Mouse (Mus musculus): Measurements from ENCODE around the gene Gria4. TPM values are rescaled to one million over a fixed set of nuclear protein-coding genes. Genes with fewer than 3 reads are reported as not detected.
A peak's percentile ranks its signal among the peaks of the same experiment; 100 is the strongest.
"Not testable (repeated sequence)": the region's sequence is repeated elsewhere in the genome, so short reads cannot be mapped to it uniquely, and the experiment has no call there.

The Gria4 gene
- polyA plus RNA-seq, 1 experiment from 2014 or later = 2.7 TPM

GRCm38 (mm10) chr9:4458193-4458592 lies 337.8 kb downstream of the Gria4 start:
- H3K9ac ChIP-seq (replicated peaks) = no peak overlapping the region
- H3K9me3 ChIP-seq = no peaks in the 10 kb centered on the region
- no peaks in the 10 kb centered on the region for H3K27me3 ChIP-seq
- no peaks in the 10 kb centered on the region for H3K36me3 ChIP-seq
- no peak overlapping the region for H3K27ac ChIP-seq
- no peak overlapping the region for H3K4me2 ChIP-seq
- no peaks in the 10 kb centered on the region for H3K4me1 ChIP-seq (replicated peaks)
- WGBS = 84% methylated on average over 1 of the region's 1 CpGs
- no peak overlapping the region for H3K4me3 ChIP-seq (replicated peaks)
- no peak for ATAC-seq (ENCODE audit: insufficient number of reproducible peaks, insufficient read depth, low FRiP score, low TSS enrichment, low read depth)

DNA sequence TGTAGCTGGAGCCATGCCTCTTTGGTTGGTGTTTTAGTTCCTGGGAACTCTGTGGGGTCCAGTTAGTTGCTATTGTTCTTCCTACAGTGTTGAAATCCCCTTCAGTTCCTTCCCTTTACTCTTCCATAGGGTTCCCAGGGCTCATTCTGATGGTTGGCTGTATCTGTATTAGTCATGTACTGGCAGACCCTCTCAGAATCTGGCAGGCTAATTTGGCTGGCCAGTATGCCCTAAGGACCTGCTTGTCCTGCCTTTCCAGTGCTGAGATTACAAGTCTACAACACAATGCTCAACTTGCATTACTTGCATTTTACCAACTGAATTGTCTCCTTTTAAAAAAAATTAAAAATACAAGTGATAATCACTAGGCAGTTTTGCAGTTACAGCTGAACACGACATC lies 338.4 kb downstream of the Gria4 start:
- WGBS = 88% methylated on average over 1 of the region's 1 CpGs
- Histone ChIP-seq H3K27me3 (no peaks in the 10 kb centered on the region), H3K9ac (replicated peaks) (no peak overlapping the region), H3K9me3 (no peaks in the 10 kb centered on the region), H3K4me1 (replicated peaks) (no peaks in the 10 kb centered on the region), H3K4me3 (replicated peaks) (no peak overlapping the region), H3K36me3 (no peaks in the 10 kb centered on the region), H3K27ac (no peak overlapping the region), H3K4me2 (no peak overlapping the region)
- ATAC-seq (ENCODE audit: insufficient number of reproducible peaks, insufficient read depth, low FRiP score, low TSS enrichment, low read depth) = no peak

DNA sequence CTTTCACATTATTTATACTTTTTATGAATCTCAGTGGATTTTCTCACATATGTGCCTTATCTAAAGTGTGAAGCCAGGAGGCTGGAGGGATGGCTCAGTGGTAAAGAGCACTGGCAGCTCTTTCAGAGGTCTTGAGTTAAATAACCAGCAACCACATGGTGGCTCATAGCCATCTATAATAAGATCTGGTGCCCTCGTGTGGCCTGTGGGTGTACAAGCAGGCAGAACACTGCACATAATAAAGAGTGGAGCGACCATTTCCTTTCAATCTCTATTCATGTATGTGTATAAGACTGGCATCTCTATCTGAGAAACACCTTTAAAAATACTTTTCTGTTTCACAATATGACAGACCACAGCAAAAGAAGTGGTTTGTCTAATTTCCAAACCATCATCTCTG lies 353.1 kb downstream of the Gria4 start:
- Histone ChIP-seq H3K4me2 (no peak overlapping the region), H3K9me3 (no peaks in the 10 kb centered on the region), H3K9ac (replicated peaks) (no peak overlapping the region), H3K27me3 (no peaks in the 10 kb centered on the region), H3K4me1 (replicated peaks) (no peaks in the 10 kb centered on the region), H3K36me3 (no peaks in the 10 kb centered on the region), H3K4me3 (replicated peaks) (no peak overlapping the region), H3K27ac (no peak overlapping the region)
- ATAC-seq (ENCODE audit: insufficient number of reproducible peaks, insufficient read depth, low FRiP score, low TSS enrichment, low read depth) = peak; percentile 26; the same call in 1 of the 2 replicates
- WGBS = 19% methylated on average over 2 of the region's 2 CpGs

- H3K27ac ChIP-seq; H3K4me3 ChIP-seq (replicated peaks); H3K36me3 ChIP-seq; H3K9ac ChIP-seq (replicated peaks); H3K4me1 ChIP-seq (replicated peaks); H3K9me3 ChIP-seq; H3K4me2 ChIP-seq; H3K27me3 ChIP-seq; ATAC-seq (ENCODE audit: insufficient number of reproducible peaks, insufficient read depth, low FRiP score, low TSS enrichment, low read depth): not testable (repeated sequence)
- 92% methylated on average over 11 of the region's 11 CpGs for WGBS
These were observed 395.2 kb downstream of the Gria4 start for GRCm38 (mm10) chr9:4400801-4401200.

DNA sequence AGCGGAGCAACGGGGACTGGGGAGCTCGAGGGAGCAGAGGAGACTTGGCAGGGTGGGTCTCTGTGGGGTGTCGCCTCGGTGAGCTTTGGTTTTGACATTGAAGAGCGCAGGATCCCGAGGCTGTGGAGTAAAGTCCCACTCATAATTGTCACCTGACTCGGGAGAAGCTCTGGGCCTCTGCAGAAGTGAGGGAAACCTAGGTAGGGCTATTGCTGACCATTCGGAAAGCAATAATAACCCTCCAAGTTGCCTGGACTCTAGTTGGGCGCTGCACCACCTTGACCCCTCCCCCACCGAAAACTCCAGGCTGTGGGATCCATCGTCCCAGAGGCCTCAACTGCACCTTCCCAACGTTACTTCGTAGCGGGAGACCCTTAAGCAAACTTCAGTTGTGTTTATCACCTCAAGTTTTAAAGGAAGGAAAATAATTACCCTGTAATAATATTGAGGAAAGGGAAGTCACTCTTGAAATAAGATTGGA lies 419.4 kb downstream of the Gria4 start:
- ATAC-seq (ENCODE audit: insufficient number of reproducible peaks, insufficient read depth, low FRiP score, low TSS enrichment, low read depth) = no peak; the same call in none of the 2 replicates
- peak overlapping the region; percentile 62 for H3K4me3 ChIP-seq (replicated peaks)
- 0% methylated on average over 15 of the region's 15 CpGs for WGBS
- H3K36me3 ChIP-seq = peaks cover 9% of the 10 kb centered on the region; the same call in 1 of the 2 replicates
- H3K27ac ChIP-seq = peak overlapping the region; percentile 46
- H3K9me3 ChIP-seq = no peaks in the 10 kb centered on the region
- H3K4me1 ChIP-seq (replicated peaks) = no peaks in the 10 kb centered on the region; the same call in 1 of the 2 replicates
- no peaks in the 10 kb centered on the region for H3K27me3 ChIP-seq
- peak overlapping the region; percentile 59 for H3K4me2 ChIP-seq
- H3K9ac ChIP-seq (replicated peaks) = peak overlapping the region; percentile 59

DNA sequence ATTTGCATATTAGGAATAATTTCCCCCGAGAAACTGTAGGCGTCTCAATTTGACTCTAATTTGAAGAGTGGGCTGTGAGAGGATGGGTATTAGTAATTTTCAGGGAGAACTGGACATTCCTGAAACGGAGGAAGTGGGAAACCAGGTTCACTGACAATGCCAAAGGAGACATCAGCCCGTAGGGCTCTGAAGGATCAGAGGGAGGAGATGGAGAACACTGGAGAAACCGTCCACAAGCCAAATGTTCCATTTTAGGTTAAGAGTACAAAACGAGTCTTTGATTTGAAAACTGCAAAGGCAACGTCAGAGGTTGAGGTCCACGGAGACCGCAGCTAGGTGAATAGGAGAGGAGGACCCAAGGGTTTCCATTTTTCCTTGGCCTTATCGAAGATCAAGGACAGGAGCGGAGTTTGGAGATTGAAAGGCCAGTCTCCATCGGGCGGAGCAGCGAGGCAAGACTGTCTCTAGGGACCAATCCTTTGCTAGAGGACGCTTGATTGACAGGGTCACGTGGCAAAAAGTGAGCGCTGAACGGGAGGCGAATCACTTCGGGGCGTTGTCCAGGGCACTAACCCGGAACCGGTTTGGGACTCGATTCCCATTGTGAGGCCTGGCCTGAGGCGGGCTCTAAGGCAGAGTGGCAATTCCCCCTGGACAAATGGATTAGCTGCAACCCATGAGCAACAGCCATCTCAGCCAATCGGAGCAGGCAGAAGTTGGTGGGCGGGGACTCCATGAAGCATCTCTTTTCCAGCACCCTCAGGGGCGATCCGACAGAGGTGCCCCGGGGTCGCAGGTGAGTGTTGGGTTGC lies 420.0 kb downstream of the Gria4 start, which contains the start of gene Msantd4:
Msantd4 (plus strand) TSS at position 735 of the 812 bp plus-strand sequence.
- Histone ChIP-seq H3K27me3 (no peaks in the 10 kb centered on the region), H3K4me3 (replicated peaks) (peak within 1 kb of the TSS; percentile 62), H3K4me1 (replicated peaks) (no peaks in the 10 kb centered on the region; the same call in 1 of the 2 replicates), H3K9ac (replicated peaks) (peak within 1 kb of the TSS; percentile 59), H3K36me3 (peaks cover 9% of the 10 kb centered on the region; the same call in 1 of the 2 replicates), H3K27ac (peak within 1 kb of the TSS; percentile 60), H3K4me2 (peak within 1 kb of the TSS; percentile 59), H3K9me3 (no peaks in the 10 kb centered on the region)
- WGBS = 3% methylated on average over 31 of the region's 31 CpGs
- ATAC-seq (ENCODE audit: insufficient number of reproducible peaks, insufficient read depth, low FRiP score, low TSS enrichment, low read depth) = peak; percentile 100

Small RNA genes within 50 kb of the gene (microRNA-seq; reads per million reads assigned to microRNA genes)
- gene Gm23811 = not detected
- not detected for gene Gm23992
